Mouse (Mus musculus) liver, adult 2 months (tissue): ENCODE measurements around the gene Snai3.

Experiments used
- CTCF ChIP-seq: fragments of 200-500 bp; IDR thresholded peaks from 2 replicates; pipeline ENCODE4 v1.5.1; 2011; ENCODE audit warnings: low read depth, low read length, control low read depth
- POLR2A ChIP-seq: fragments of 200-500 bp; IDR thresholded peaks from 2 replicates; pipeline ENCODE4 v1.6.1; 2011; ENCODE audit warnings: low read length, control low read depth; ENCODE audit not compliant: insufficient read depth; ENCODE audit errors: extremely low read depth

- no peak for TF ChIP-seq CTCF
- TF ChIP-seq POLR2A: no peak
These were observed 8.4 kb downstream of the Snai3 start for GRCm38 (mm10) chr8:122452154-122452553.
